Mouse (Mus musculus): Measurements from ENCODE around the gene Kptn. TPM values are rescaled to one million over a fixed set of nuclear protein-coding genes. Genes with fewer than 3 reads are reported as not detected.

Gene Kptn
- polyA plus RNA-seq, 1 experiment: not detected

- TF ChIP-seq CTCF (IDR thresholded peaks at IDR 0.05; ENCODE audit: insufficient read depth, low read depth, low read length) (no peak), POLR2A (IDR thresholded peaks at IDR 0.05; ENCODE audit: insufficient read depth, low read depth, low read length) (no peak)
- WGBS: 33% methylated on average over 13 of the region's 13 CpGs
- Histone ChIP-seq H3K4me1 (ENCODE audit: control insufficient read depth, insufficient read depth, low read length) (peaks cover 44% of the 10 kb centered on the region), H3K27ac (ENCODE audit: insufficient read depth, low read depth, low read length) (no peak overlapping the region), H3K4me3 (ENCODE audit: insufficient read depth, low read depth, low read length) (peak overlapping the region; percentile 55)
These were observed 11.4 kb downstream of the Kptn start for GRCm38 (mm10) chr7:16130956-16131634.

- TF ChIP-seq POLR2A (IDR thresholded peaks at IDR 0.05; ENCODE audit: insufficient read depth, low read depth, low read length): no peak
- TF ChIP-seq CTCF (IDR thresholded peaks at IDR 0.05; ENCODE audit: insufficient read depth, low read depth, low read length): no peak
- no peak overlapping the region for H3K27ac ChIP-seq (ENCODE audit: insufficient read depth, low read depth, low read length)
- WGBS: 4% methylated on average over 7 of the region's 7 CpGs
- H3K4me3 ChIP-seq (ENCODE audit: insufficient read depth, low read depth, low read length): no peak overlapping the region
- H3K4me1 ChIP-seq (ENCODE audit: control insufficient read depth, insufficient read depth, low read length): peaks cover 44% of the 10 kb centered on the region
These were observed 12.5 kb downstream of the Kptn start for GRCm38 (mm10) chr7:16132161-16132581.

- Histone ChIP-seq H3K27ac (ENCODE audit: insufficient read depth, low read depth, low read length) (no peak overlapping the region), H3K4me3 (ENCODE audit: insufficient read depth, low read depth, low read length) (no peak overlapping the region), H3K4me1 (ENCODE audit: control insufficient read depth, insufficient read depth, low read length) (peaks cover 44% of the 10 kb centered on the region)
- 81% methylated on average over 3 of the region's 3 CpGs for WGBS
- no peak for TF ChIP-seq CTCF (IDR thresholded peaks at IDR 0.05; ENCODE audit: insufficient read depth, low read depth, low read length)
These were observed 13.2 kb downstream of the Kptn start for GRCm38 (mm10) chr7:16132926-16133325.

GRCm38 (mm10) chr7:16133691-16134090 is 14.0 kb downstream of the Kptn start:
- H3K4me1 ChIP-seq (ENCODE audit: control insufficient read depth, insufficient read depth, low read length): peaks cover 39% of the 10 kb centered on the region
- no peak overlapping the region for H3K27ac ChIP-seq (ENCODE audit: insufficient read depth, low read depth, low read length)
- TF ChIP-seq POLR2A (IDR thresholded peaks at IDR 0.05; ENCODE audit: insufficient read depth, low read depth, low read length) (no peak), CTCF (IDR thresholded peaks at IDR 0.05; ENCODE audit: insufficient read depth, low read depth, low read length) (no peak)
- H3K4me3 ChIP-seq (ENCODE audit: insufficient read depth, low read depth, low read length): no peak overlapping the region
- 91% methylated on average over 9 of the region's 9 CpGs for WGBS

- 51% methylated on average over 7 of the region's 7 CpGs for WGBS
- TF ChIP-seq CTCF (IDR thresholded peaks at IDR 0.05; ENCODE audit: insufficient read depth, low read depth, low read length) (no peak), POLR2A (IDR thresholded peaks at IDR 0.05; ENCODE audit: insufficient read depth, low read depth, low read length) (no peak)
- no peak overlapping the region for H3K4me3 ChIP-seq (ENCODE audit: insufficient read depth, low read depth, low read length)
- no peak overlapping the region for H3K27ac ChIP-seq (ENCODE audit: insufficient read depth, low read depth, low read length)
- peaks cover 27% of the 10 kb centered on the region for H3K4me1 ChIP-seq (ENCODE audit: control insufficient read depth, insufficient read depth, low read length)
These were observed 15.3 kb downstream of the Kptn start for GRCm38 (mm10) chr7:16134951-16135392.

GRCm38 (mm10) chr7:16146489-16147410 is 27.1 kb downstream of the Kptn start:
- Histone ChIP-seq H3K4me3 (ENCODE audit: insufficient read depth, low read depth, low read length) (no peak overlapping the region), H3K4me1 (ENCODE audit: control insufficient read depth, insufficient read depth, low read length) (peaks cover 28% of the 10 kb centered on the region), H3K27ac (ENCODE audit: insufficient read depth, low read depth, low read length) (no peak overlapping the region)
- 14% methylated on average over 27 of the region's 27 CpGs for WGBS
- TF ChIP-seq CTCF (IDR thresholded peaks at IDR 0.05; ENCODE audit: insufficient read depth, low read depth, low read length): no peak
- TF ChIP-seq POLR2A (IDR thresholded peaks at IDR 0.05; ENCODE audit: insufficient read depth, low read depth, low read length): no peak

- Histone ChIP-seq H3K27ac (ENCODE audit: insufficient read depth, low read depth, low read length) (no peak overlapping the region), H3K4me1 (ENCODE audit: control insufficient read depth, insufficient read depth, low read length) (peaks cover 28% of the 10 kb centered on the region), H3K4me3 (ENCODE audit: insufficient read depth, low read depth, low read length) (no peak overlapping the region)
- 32% methylated on average over 15 of the region's 15 CpGs for WGBS
- TF ChIP-seq POLR2A (IDR thresholded peaks at IDR 0.05; ENCODE audit: insufficient read depth, low read depth, low read length): no peak
- TF ChIP-seq CTCF (IDR thresholded peaks at IDR 0.05; ENCODE audit: insufficient read depth, low read depth, low read length): no peak
These were observed 27.9 kb downstream of the Kptn start for GRCm38 (mm10) chr7:16147643-16148042.

GRCm38 (mm10) chr7:16149241-16149640 is 29.5 kb downstream of the Kptn start:
- 38% methylated on average over 5 of the region's 5 CpGs for WGBS
- Histone ChIP-seq H3K4me3 (ENCODE audit: insufficient read depth, low read depth, low read length) (no peak overlapping the region), H3K4me1 (ENCODE audit: control insufficient read depth, insufficient read depth, low read length) (peaks cover 28% of the 10 kb centered on the region), H3K27ac (ENCODE audit: insufficient read depth, low read depth, low read length) (no peak overlapping the region)
- TF ChIP-seq POLR2A (IDR thresholded peaks at IDR 0.05; ENCODE audit: insufficient read depth, low read depth, low read length): no peak
- no peak for TF ChIP-seq CTCF (IDR thresholded peaks at IDR 0.05; ENCODE audit: insufficient read depth, low read depth, low read length)
